Mouse (Mus musculus) ovary, adult 18-20 months (tissue): ENCODE measurements at regions not wholly inside any gene's neighbourhood (a gene's known extent, or its start where the extent isn't known, plus 50 kb on each side); places are given as distances from the start of the nearest gene placed in this dataset.

Experiments used
- DNase-seq: peaks from one replicate; pipeline ENCODE4 v3.0.0; 2022; ENCODE audit warnings: low spot score, mixed read lengths

DNA sequence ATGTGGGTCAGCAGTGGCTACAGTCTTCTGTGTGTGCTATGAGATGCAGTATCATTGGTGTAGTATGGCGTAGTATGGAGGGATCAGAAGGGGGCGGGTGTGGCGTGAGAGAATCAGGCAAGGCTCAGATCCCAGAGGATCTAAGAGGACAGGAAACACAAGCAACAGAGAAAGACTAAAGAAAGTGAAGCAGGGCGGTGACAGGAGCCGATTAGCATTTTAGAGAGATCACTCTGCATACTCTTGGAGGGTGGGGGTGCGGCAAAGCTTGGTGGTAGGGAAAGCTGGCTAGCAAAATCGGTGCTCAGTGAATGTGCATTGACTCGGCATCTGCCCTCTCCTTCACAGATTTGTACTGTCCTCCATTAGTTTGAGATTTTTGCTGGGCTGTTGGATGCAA, 93.1 kb upstream of the Mphosph6 start:
- no peak for DNase-seq

DNA sequence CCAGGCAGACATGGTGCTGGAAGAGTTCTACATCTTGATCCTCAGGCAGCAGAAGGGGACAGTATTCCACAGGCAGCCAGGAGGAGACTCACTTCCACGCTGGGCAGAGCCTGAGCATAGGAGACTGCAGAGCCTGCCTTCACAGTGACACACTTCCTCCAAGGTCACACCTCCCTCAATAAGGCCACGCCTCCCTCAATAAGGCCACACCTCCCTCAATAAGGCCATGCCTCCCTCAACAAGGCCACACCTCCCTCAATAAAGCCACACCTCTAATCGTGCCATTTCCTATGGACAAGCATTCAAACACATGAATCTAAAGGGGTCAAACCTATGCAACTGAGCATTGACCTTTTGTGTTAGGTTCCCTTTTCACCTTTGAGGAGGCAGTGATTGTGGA, 88.5 kb upstream of the Mphosph6 start:
- no peak for DNase-seq

DNA sequence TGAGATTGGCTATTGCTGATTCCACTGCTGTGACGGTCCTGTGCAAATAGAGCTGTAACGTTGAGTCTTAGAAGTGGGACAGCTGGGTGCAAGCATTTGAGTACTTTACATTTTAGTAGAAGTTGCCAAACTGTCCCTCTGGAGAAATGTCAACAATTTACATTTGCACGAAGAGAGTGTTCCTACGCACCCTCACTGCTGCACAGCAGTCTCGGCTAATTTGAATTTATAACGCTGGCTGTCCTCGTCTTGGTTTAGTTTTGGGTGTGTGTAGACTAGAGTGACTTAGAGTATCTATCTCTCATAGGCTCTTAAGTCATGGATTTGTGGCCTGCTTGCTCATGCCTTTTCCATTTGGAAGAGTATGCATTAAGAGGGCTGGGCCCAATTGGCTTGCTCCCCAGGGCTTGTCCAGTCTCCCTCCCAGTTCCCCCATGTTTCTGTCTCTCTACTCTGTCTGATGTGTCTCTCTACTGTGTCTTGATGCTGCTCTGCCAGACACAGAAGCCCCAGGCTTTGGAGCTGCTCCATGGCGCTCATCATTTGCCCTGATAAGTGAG, 79.8 kb upstream of the Mphosph6 start:
- no peak for DNase-seq

GRCm38 (mm10) chr8:117880279-117880975, 78.7 kb upstream of the Mphosph6 start:
- no peak for DNase-seq

DNA sequence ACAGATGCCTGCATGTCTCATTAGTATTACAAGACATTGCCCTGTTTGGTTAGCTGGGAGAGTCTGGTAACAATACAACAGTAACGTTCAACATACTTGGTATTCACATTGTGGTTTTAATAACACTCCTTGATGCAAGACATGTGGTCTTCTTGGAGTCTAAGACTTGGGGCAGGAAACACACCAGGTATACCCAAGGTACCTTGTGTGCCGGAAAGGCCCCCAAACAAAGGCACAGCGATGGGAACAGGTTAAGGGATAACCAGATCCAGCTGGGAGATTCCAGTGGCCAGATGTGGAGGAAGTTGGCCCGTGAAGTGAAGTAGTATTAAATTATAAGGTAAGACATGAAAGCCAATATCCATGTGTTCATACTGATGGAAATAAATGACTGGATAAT, 71.9 kb upstream of the Mphosph6 start:
- DNase-seq, result no peak

DNA sequence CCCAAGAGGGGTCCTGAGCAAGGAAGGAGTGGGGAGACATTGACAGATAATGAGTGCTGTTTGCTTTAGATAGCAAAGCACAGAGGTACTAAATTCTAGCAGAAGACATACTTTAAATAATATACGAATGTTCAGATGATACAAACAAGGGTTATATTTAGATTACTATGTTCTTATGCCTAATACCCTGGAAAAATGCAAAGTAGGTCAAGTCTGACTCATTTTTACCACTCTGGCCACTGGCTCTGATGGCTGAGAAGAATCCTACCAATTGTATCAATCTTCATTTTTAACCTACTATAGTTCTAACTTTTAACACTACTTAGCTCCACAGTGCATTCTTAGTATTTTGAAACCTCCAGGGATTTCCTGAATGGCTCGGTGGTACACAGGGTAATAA, 65.4 kb upstream of the Mphosph6 start:
- DNase-seq, result no peak

GRCm38 (mm10) chr8:117865014-117865413, 63.3 kb upstream of the Mphosph6 start:
- no peak for DNase-seq

DNA sequence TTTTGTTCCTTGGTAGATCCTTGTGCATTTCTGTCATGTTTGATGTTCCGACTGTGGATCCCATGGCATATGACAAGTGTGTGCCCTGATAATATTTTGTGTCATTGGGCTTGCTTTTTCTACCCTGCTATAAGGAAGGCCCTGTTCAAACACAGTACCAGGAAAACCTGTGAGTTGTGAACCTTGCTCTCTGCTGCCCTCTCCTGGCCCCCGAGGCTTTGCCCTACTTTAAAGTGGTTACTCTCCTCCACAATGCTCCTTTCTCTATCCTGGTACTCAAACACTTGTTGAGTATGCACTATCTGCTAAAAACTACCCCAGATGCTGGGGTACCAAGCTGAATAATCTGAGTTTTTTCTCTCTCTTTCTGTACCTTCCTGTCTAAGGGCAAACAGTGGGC, 62.1 kb upstream of the Mphosph6 start:
- no peak for DNase-seq

GRCm38 (mm10) chr8:117862318-117862717, 60.6 kb upstream of the Mphosph6 start:
- DNase-seq, result no peak

DNA sequence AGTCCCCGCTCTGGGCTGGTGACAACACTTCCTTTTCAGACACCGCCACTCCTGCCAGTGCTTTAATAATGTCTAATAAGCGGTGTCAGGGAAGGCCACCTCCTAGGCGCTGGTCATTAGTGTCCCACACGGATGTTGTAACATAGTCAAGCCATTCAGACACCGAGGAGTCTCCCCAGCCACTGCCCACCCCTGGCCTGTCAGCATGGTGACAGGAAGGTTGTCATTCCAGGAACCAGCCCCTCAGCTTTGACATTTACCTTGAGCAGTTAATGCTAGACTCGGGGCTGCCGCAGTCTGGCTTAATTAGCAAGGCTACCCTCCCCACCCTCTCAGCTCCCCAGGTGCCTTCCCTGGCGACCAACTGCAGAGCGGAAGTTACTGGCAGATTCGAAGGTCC, 58.0 kb upstream of the Mphosph6 start:
- DNase-seq, result no peak

DNA sequence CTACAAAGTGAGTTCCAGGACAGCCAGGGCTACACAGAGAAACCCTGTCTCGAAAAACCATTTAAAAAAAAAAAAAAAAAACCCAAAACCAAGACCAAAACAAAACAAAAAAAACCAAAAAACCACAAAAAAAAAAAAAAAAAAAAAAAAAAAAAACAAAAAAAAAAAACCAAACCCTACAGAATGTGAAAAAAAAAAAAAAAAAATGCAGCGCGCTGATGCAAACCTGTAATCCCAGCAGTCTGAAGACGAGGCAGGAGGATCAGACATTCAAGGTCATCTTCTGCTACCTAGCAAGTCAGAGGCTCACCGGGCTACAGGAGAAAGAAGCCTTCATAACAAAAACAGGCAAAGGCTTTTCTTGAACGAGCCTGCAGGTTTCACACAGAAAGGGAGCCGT, 57.4 kb upstream of the Mphosph6 start:
- no peak for DNase-seq

- no peak for DNase-seq
These were observed 54.4 kb upstream of the Mphosph6 start for GRCm38 (mm10) chr8:117856121-117856520.

DNA sequence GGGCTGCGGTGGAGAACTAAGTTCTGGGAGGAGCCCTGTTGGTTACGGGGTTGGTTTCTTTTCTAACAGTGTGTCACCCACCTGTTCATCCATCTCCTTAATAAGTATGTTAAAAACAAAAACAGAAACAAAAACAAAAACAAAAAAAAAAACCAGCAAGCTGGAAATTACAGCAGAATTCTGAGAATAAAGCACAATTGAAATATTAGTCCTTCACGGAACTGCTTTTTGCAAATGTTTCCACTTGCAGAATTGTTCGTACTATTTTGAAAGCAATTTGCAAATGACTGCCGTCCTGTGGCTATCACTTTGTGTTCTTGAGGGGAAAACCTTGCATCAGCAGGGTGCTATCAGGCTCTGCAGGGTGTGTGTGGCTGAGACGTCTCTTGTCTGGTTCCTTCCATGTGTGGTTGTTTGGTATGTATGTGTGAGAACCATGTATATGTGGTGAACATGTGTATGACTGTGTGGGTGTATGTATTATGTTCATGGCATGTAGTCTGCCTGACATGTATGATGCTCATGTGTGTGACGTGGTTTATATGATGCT, 53.3 kb upstream of the Mphosph6 start:
- no peak for DNase-seq

DNA sequence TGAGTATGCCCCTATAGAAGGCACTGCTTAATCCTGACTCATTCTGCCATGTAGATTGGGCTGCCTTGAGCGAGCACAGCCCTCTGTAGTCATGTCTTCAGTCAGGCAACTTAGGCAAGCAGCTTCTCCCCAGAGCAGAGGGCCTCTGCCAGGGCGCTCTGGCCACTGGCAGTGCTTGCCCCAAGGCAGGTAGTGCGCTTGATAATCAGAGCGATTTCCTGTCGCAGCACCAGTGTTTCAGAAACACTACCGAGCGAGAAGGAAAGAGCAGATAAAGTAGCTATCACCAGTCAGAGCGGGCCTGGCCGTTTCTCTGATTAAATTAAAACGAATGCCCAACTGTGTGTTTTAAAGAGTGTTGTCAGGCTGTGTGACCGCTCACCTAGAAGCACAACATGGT, 52.6 kb upstream of the Mphosph6 start:
- DNase-seq, result no peak

GRCm38 (mm10) chr8:117853408-117853807, 51.7 kb upstream of the Mphosph6 start:
- DNase-seq, result no peak

DNA sequence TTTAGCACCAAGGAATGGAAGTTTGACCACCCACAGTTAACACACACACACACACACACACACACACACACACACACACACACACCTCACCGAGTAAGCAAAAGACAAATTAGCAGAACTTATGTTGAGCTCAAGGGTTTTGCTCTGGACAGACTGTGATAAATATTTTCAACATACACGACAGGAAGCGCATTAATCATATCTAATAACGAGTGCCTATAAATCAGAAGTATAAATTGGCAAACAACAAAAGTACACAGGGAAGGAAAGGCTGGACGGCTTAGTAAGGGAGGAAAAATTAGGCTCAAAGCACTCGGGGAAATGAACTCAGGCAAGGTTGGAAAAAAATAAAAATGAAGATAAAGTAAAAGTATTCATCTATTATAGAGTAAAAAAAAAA, 50.8 kb upstream of the Mphosph6 start:
- DNase-seq, result no peak
